Mouse (Mus musculus): ENCODE data around the gene Vamp1.

DNA sequence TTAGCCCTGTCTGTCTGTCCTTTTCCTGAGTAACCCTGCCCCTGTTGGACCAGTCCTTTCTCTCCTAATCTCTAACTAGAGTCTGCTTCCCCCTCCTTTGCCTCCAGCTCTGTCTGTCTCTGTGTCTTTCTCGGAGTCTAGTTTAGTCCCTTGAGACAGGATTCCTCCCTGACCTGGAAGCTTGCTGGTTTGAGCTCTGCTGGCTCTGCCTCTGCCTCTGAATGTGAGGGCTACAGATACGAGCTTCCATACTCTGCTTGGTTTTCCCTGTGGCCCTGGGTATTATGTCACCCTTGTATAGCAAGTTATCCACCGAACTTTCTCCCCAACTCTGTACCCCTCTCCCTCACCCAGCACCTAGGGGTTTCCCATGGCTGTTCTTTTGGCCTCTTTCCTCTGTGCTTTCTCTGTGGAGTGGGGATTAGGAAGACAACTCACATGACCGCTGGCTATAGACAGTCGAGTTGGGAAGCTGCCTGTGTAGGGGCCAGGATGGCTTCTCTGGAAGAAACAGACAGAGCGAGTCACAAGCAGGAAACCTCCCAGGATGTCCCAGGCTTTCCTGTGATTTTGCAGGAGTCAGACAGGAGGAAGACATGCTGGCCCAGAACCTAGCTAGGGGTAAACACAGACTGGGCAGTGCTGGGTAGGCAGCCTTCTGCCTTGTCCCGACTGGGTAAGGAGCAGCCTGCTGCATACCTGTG is 18.6 kb downstream of the Vamp1 start:
- TF ChIP-seq CTCF (IDR thresholded peaks at IDR 0.05; ENCODE audit: extremely low read depth, insufficient read depth, low read length): no peak
- TF ChIP-seq POLR2A (IDR thresholded peaks at IDR 0.05; ENCODE audit: extremely low read depth, insufficient read depth, low read length): no peak
